Mouse (Mus musculus) heart, postnatal 10 days (tissue): Measurements from ENCODE around the gene D230025D16Rik. TPM values are rescaled to one million over a fixed set of nuclear protein-coding genes. Genes with fewer than 3 reads are reported as not detected.
A peak's percentile ranks its signal among the peaks of the same experiment; 100 is the strongest.

Experiments
- DNase-seq, 2 experiments: peaks; one replicate each; pipeline ENCODE4 v3.0.0; 2021
- intact Hi-C: fragments of 180-260 bp; cut with DNase I; formaldehyde crosslinking; loops from one replicate; pipeline ENCODE4 v1.15.1; 2025
- total RNA-seq, 2 experiments: library from RNA; stranded (reverse); gene quantifications; 2 replicates each; pipeline ENCODE4 v1.2.3; 2021

Gene D230025D16Rik
- total RNA-seq, 2 experiments from 2014 or later, result 18.2 to 19.5 TPM

DNA sequence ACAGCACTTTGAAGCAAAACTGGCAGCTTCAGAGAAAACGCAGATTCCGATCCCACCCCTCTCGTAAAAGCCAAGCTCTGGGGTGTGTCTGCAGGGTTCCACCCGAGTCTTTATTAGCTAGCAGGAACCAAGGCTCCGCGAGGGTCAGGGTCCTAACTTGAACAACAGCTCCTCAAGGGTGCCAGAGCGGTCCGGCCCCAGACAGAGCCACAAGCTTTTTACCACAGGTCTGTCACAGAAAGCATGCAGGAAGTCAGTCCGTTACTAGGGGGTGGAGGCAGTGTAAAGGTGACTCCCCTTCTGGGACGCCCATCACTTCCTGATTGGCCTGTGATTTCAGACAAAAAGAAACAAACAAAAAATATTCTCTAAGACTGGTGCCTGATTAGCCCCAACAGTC, 40.2 kb downstream of the D230025D16Rik start:
- intact Hi-C loops, result no loop called here
- DNase-seq, result peak in 1 of 2 experiments; percentile 42

GRCm38 (mm10) chr8:105266775-105267174, 41.8 kb downstream of the D230025D16Rik start:
- intact Hi-C loops, result no loop called here
- DNase-seq, result no peak

DNA sequence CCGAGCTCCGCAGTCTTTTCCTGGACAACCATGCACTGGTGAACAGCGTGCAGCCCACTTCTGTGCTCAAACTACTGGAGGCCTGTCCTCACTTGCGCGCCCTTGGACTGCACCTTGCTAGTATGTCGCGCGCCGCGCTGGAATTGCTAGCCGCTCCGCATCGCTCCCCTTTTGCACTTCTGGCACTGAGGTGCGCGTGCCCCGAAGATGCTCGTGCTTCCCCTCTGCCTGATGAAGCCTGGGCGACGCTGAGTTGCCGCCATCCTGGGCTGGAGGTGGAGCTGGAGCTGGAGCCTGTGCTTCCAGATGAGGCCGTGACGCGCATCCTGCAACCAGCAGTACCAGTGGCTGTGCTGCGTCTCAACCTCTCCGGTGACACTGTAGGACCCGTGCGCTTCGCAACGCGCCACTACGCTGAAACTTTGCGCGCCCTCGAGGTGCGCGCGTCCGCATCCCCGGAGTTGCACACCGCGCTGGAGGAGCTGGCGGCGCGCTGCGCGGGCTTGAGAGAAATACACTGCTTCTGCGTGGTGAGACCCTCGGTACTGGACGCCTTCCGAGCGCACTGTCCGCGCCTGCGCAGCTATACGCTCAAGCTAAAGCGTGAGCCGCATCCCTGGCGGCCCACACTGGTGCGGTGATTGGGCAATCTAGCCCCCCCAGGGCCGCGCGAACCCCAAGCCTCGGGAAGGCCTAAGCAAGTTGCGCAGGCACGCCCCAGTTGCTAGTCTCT, 43.6 kb downstream of the D230025D16Rik start:
- DNase-seq, result peak in 1 of 2 experiments; percentile 48
- intact Hi-C loops, result loop anchor here (2.0 kb wide), 1 partner anchor 20 kb away; the partner anchor contains the start of gene 4931428F04Rik

GRCm38 (mm10) chr8:105269075-105269458, 44.1 kb downstream of the D230025D16Rik start:
- peak in 1 of 2 experiments; percentile 41 for DNase-seq

GRCm38 (mm10) chr8:105269461-105269947, 44.6 kb downstream of the D230025D16Rik start, which contains the start of gene Hsf4:
Gene Hsf4, plus strand, starts transcription at chr8:105269801.
- DNase-seq, result peak; percentile 69 to 74
- intact Hi-C loops, result loop anchor here (2.0 kb wide), 1 partner anchor 19 kb away; the partner anchor contains the start of gene 4931428F04Rik

More at GRCm38 (mm10) chr8:105269075-105269458, 44.1 kb downstream of the D230025D16Rik start:
- intact Hi-C loops, result loop anchor here (2.0 kb wide), 1 partner anchor 20 kb away; the partner anchor contains the start of gene 4931428F04Rik

- DNase-seq, result no peak
- intact Hi-C loops, result no loop called here
Observed at GRCm38 (mm10) chr8:105270101-105270915, 45.4 kb downstream of the D230025D16Rik start.

GRCm38 (mm10) chr8:105270916-105271186, 45.9 kb downstream of the D230025D16Rik start:
- DNase-seq, result no peak

DNA sequence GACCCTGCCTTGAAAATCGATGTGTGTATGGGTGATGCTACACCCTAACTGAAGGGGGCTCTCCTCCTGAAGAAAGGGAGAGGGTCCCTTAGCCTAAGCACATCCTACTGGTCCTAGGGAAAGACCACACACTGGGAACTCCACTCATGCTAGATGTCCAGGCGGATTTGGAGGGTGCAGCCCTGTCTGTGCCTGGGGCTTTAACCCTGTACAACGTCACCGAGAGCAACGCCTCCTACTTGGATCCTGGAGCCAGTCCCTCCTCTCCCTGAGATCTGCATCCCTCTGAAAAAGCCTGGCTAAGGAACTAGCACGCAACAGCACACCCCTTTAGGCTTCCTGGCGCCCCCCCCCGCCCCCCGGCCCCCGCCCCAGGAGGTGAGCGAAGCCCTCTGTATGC, 50.4 kb downstream of the D230025D16Rik start:
- intact Hi-C loops, result no loop called here

More at GRCm38 (mm10) chr8:105270916-105271186, 45.9 kb downstream of the D230025D16Rik start:
- intact Hi-C loops, result no loop called here

GRCm38 (mm10) chr8:105275840-105276239, 50.9 kb downstream of the D230025D16Rik start, which contains the start of gene Nol3:
Gene Nol3, plus strand, starts transcription at chr8:105276140.
- intact Hi-C loops, result no loop called here
- no peak for DNase-seq

More for the DNA sequence above, 50.4 kb downstream of the D230025D16Rik start:
- peak in 1 of 2 experiments; percentile 13 for DNase-seq

GRCm38 (mm10) chr8:105276292-105277120, 51.6 kb downstream of the D230025D16Rik start:
- peak; percentile 70 to 76 for DNase-seq
- intact Hi-C loops, result no loop called here

GRCm38 (mm10) chr8:105278911-105279334, 54.0 kb downstream of the D230025D16Rik start:
- peak; percentile 86 to 93 for DNase-seq
- intact Hi-C loops, result no loop called here

DNA sequence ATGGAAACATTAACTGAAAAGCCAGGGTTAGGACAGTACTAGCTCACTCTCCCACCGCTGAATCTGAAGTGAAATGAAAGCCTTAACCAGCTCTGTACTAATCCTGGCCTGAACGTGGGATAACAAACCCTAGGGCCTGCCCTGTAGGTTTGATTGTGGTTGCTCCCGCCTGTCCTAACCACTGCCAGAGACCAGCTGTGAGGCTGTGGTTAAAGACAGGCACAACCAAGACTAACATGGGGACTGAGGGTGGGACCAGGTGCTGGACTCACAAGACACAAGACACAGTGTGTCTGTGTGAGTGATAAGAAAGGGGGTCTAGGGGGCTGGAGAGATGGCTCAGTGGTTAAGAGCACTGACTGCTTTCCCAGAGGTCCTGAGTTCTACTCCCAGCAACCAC, 55.6 kb downstream of the D230025D16Rik start:
- intact Hi-C loops, result no loop called here
- no peak for DNase-seq

GRCm38 (mm10) chr8:105281821-105282220, 56.9 kb downstream of the D230025D16Rik start:
- intact Hi-C loops, result no loop called here

DNA sequence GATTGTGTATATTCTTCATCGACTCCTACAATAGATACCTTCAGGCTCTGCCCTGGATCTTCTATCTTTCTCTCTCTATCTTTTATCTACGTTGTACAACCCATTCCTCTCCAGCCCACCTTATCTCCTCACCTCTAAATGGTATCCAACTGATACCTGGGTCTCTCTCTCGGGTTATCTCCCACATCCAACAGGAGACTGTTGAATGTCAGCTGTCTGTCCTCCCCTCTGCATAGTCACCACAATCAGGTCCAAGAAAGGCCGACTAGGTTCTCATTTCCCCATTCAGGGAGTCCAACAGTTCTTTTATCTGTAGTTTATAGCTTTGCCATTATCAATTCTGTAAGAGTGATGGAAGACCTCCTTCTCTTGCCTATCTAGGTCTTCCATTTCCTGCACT, 57.3 kb downstream of the D230025D16Rik start:
- intact Hi-C loops, result no loop called here
- DNase-seq, result no peak

More at GRCm38 (mm10) chr8:105281821-105282220, 56.9 kb downstream of the D230025D16Rik start:
- no peak for DNase-seq

GRCm38 (mm10) chr8:105283074-105283473, 58.1 kb downstream of the D230025D16Rik start:
- intact Hi-C loops, result loop anchor here (1.0 kb wide), 1 partner anchor 29 kb away; no protein-coding TSS in a partner anchor
- DNase-seq, result peak in 1 of 2 experiments; percentile 57

DNA sequence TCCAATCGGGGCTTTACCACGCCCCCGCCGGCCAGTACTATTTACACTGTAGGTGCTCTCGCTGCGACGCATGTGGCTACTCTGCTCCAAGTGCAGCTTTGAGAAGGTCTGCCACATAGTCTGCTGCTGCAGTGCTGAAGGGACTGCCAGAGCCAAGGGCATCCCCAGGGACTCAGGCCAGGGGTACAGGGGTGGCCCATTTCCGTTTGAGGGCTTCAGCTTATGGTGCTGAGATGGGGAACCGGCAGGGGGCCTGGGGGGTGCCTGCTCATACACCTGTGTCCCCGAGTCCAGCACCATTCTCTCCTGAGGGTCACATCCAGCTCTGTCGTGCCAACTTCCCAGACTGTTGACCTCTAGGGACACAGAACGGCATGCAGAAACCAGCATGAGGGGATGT, 60.6 kb downstream of the D230025D16Rik start:
- intact Hi-C loops, result loop anchor here (5.0 kb wide), 1 partner anchor 628 kb away; no protein-coding TSS in a partner anchor
- no peak for DNase-seq

- DNase-seq, result no peak
- intact Hi-C loops, result loop anchor here (5.0 kb wide), 1 partner anchor 630 kb away; no protein-coding TSS in a partner anchor
Observed at GRCm38 (mm10) chr8:105286907-105287306, 62.0 kb downstream of the D230025D16Rik start.

- intact Hi-C loops, result loop anchor here (2.0 to 5.0 kb wide), 2 partner anchors 19 to 631 kb away; partner anchors contain the start of gene Hsf4
- no peak for DNase-seq
Observed at GRCm38 (mm10) chr8:105288231-105288630, 63.3 kb downstream of the D230025D16Rik start.

- intact Hi-C loops, result loop anchor here (2.0 to 5.0 kb wide), 2 partner anchors 20 to 632 kb away; partner anchors contain the start of gene Hsf4
- peak; percentile 93 to 96 for DNase-seq
Observed at GRCm38 (mm10) chr8:105288958-105289732, 64.2 kb downstream of the D230025D16Rik start.
